Mouse (Mus musculus): ENCODE results near the gene Rgs1.

DNA sequence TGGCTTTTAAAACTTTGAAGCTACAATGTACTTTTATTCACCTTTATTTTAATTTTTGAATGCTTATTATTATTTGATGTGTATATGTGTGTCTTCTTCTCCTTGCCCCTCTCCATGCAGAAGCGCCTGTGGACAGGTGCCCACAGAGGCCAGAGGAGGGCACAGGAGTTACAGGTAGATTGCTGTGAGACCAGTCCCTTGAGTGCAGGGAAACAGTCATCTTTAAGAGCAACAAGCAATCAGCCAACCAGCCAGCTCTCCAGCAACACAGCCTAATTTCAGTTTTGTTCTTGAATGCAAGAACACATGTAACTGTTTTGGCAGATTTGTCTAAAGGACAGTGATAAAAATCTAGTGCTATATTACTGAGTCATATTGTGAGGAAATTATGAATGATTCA, 1.7 kb downstream of the Rgs1 start:
- TF ChIP-seq CTCF (IDR thresholded peaks at IDR 0.05; ENCODE audit: low read depth) (no peak), EP300 (optimal IDR thresholded peaks at IDR 0.05) (no peak)
